Mouse (Mus musculus): ENCODE results near the gene Ap3b1.
"Not testable (repeated sequence)": the region's sequence is repeated elsewhere in the genome, so short reads cannot be mapped to it uniquely, and the experiment has no call there.

Gene Ap3b1

GRCm38 (mm10) chr13:94358401-94359265, at the start of gene Ap3b1:
TSS of gene Ap3b1 (plus strand) at chr13:94358960.
- DNase-seq, result peak; percentile 85 to 91

GRCm38 (mm10) chr13:94312812-94313211, 45.9 kb upstream of the Ap3b1 start:
- not testable (repeated sequence) for DNase-seq

GRCm38 (mm10) chr13:94316975-94317511, 41.7 kb upstream of the Ap3b1 start:
- DNase-seq, result no peak

GRCm38 (mm10) chr13:94321094-94321792, 37.5 kb upstream of the Ap3b1 start:
- DNase-seq, result no peak

- no peak for DNase-seq
Measured at GRCm38 (mm10) chr13:94322475-94322874, 36.3 kb upstream of the Ap3b1 start.

GRCm38 (mm10) chr13:94328063-94328462, 30.7 kb upstream of the Ap3b1 start:
- peak in 1 of 2 experiments; percentile 13 for DNase-seq

GRCm38 (mm10) chr13:94329005-94329404, 29.8 kb upstream of the Ap3b1 start:
- not testable (repeated sequence) for DNase-seq

- DNase-seq, result no peak
Measured at GRCm38 (mm10) chr13:94330392-94330979, 28.3 kb upstream of the Ap3b1 start.

- no peak for DNase-seq
Measured at GRCm38 (mm10) chr13:94338357-94338756, 20.4 kb upstream of the Ap3b1 start.

GRCm38 (mm10) chr13:94343192-94343591, 15.6 kb upstream of the Ap3b1 start:
- DNase-seq, result no peak

GRCm38 (mm10) chr13:94344600-94344999, 14.2 kb upstream of the Ap3b1 start:
- DNase-seq, result not testable (repeated sequence)

GRCm38 (mm10) chr13:94354584-94354983, 4.2 kb upstream of the Ap3b1 start:
- DNase-seq, result no peak

GRCm38 (mm10) chr13:94358101-94358400, 709 bp upstream of the Ap3b1 start:
- no peak for DNase-seq

- DNase-seq, result no peak
Measured at GRCm38 (mm10) chr13:94359282-94359920, 641 bp downstream of the Ap3b1 start.

GRCm38 (mm10) chr13:94361013-94361580, 2.3 kb downstream of the Ap3b1 start:
- not testable (repeated sequence) for DNase-seq

- DNase-seq, result no peak
Measured at GRCm38 (mm10) chr13:94364336-94364735, 5.6 kb downstream of the Ap3b1 start.

- no peak for DNase-seq
Measured at GRCm38 (mm10) chr13:94365108-94365907, 6.5 kb downstream of the Ap3b1 start.

- no peak for DNase-seq
Measured at GRCm38 (mm10) chr13:94367869-94368268, 9.1 kb downstream of the Ap3b1 start.

- DNase-seq, result no peak
Measured at GRCm38 (mm10) chr13:94370521-94370920, 11.8 kb downstream of the Ap3b1 start.

GRCm38 (mm10) chr13:94372066-94372465, 13.3 kb downstream of the Ap3b1 start:
- no peak for DNase-seq

- DNase-seq, result no peak
Measured at GRCm38 (mm10) chr13:94374131-94374530, 15.4 kb downstream of the Ap3b1 start.

Data from lung, adult 18-20 months (tissue).